Mouse (Mus musculus): Measurements from ENCODE around the gene Lrtm1. TPM values are rescaled to one million over a fixed set of nuclear protein-coding genes. Genes with fewer than 3 reads are reported as not detected.

Lrtm1 gene
- total and polyA plus RNA-seq, 2 experiments from 2014 or later, result 0.02 TPM; not detected in 1

- no peaks in the 10 kb centered on the region for H3K36me3 ChIP-seq (ENCODE audit: insufficient read depth)
- WGBS, result 83% methylated on average over 4 of the region's 4 CpGs
- no peaks in the 10 kb centered on the region for H3K4me1 ChIP-seq (ENCODE audit: insufficient read depth)
- no peak overlapping the region for H3K4me2 ChIP-seq (ENCODE audit: low read depth)
- ATAC-seq (no peak), DNase-seq (no peak)
- no peak overlapping the region for H3K9ac ChIP-seq
- no peaks in the 10 kb centered on the region for H3K9me3 ChIP-seq (ENCODE audit: low read length)
- H3K27me3 ChIP-seq (ENCODE audit: insufficient read depth, low read length), result no peaks in the 10 kb centered on the region
- H3K27ac ChIP-seq (ENCODE audit: low read depth, low read length), result no peak overlapping the region
- H3K4me3 ChIP-seq (ENCODE audit: low read depth, low read length), result no peak overlapping the region
- TF ChIP-seq CTCF (IDR thresholded peaks at IDR 0.05; ENCODE audit: low read depth), result no peak
These were observed 62.6 kb downstream of the Lrtm1 start for GRCm38 (mm10) chr14:29080630-29081029.

GRCm38 (mm10) chr14:29082171-29082570, 64.2 kb downstream of the Lrtm1 start:
- H3K27ac ChIP-seq (ENCODE audit: low read depth, low read length), result no peak overlapping the region
- H3K4me3 ChIP-seq (ENCODE audit: low read depth, low read length), result no peak overlapping the region
- no peaks in the 10 kb centered on the region for H3K27me3 ChIP-seq (ENCODE audit: insufficient read depth, low read length)
- no peak overlapping the region for H3K9ac ChIP-seq
- H3K9me3 ChIP-seq (ENCODE audit: low read length), result no peaks in the 10 kb centered on the region
- WGBS, result 97% methylated on average over 1 of the region's 1 CpGs
- no peaks in the 10 kb centered on the region for H3K4me1 ChIP-seq (ENCODE audit: insufficient read depth)
- no peak overlapping the region for H3K4me2 ChIP-seq (ENCODE audit: low read depth)
- TF ChIP-seq CTCF (IDR thresholded peaks at IDR 0.05; ENCODE audit: low read depth), result no peak
- no peaks in the 10 kb centered on the region for H3K36me3 ChIP-seq (ENCODE audit: insufficient read depth)
- ATAC-seq (no peak), DNase-seq (no peak)

All from forebrain, postnatal 0 days (tissue).